Mouse (Mus musculus) cerebellum, adult 2 months (tissue): Measurements from ENCODE around the gene Pabpn1l.

Source experiments
- CTCF ChIP-seq: fragments of 200-500 bp; IDR thresholded peaks from 2 replicates; pipeline ENCODE4 v1.5.1; 2011; ENCODE audit warnings: low read depth, mild to moderate bottlenecking, control low read depth, low read length, moderate library complexity, borderline replicate concordance; ENCODE audit not compliant: insufficient read depth
- POLR2A ChIP-seq: fragments of 200-500 bp; IDR thresholded peaks from 2 replicates; pipeline ENCODE4 v1.6.1; 2011; ENCODE audit warnings: low read length, control low read depth, borderline replicate concordance; ENCODE audit not compliant: insufficient read depth

GRCm38 (mm10) chr8:122666827-122667226 is 44.3 kb upstream of the Pabpn1l start:
- TF ChIP-seq POLR2A (no peak), CTCF (no peak)
